Mouse (Mus musculus) splenic B cell, adult 2 months (primary cell): Measurements from ENCODE around the gene Npas3.

Experiments used
- DNase-seq: peaks from one replicate; pipeline ENCODE4 v3.0.0-alpha.2; 2011; ENCODE audit warnings: low read depth, low spot score
- H3K27me3 ChIP-seq: 2 replicates; pipeline ENCODE4 v1.6.1; 2012; ENCODE audit warnings: mild to moderate bottlenecking, low read length, moderate library complexity, mixed read lengths; ENCODE audit not compliant: control insufficient read depth, poor library complexity, insufficient read depth, severe bottlenecking
- H3K36me3 ChIP-seq: 2 replicates; pipeline ENCODE4 v1.6.1; 2012; ENCODE audit warnings: mild to moderate bottlenecking, low read length, moderate library complexity, mixed read lengths; ENCODE audit not compliant: control insufficient read depth, poor library complexity, insufficient read depth, severe bottlenecking

Gene Npas3

DNA sequence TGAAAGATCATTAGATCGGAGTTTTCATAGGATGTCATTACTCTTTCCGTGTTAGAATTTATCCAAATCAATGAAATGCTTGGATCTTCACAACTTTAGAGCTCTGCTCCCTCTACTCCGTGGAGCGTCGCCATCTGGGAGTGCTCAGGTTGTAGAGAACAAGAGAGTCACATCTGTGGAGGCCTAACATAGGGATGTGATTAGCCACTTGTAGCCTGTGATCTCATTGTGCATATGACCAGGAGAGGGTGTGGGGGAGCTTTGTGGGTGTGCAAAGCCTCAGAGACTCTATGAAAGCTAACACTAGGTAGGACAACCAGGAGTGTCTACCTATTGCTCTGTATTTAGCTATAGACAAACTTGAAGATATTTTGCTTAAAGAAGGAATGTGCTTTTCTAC lies 509.9 kb downstream of the Npas3 start:
- H3K27me3 ChIP-seq = no peaks in the 10 kb centered on the region; the same call in 1 of the 2 replicates
- DNase-seq = no peak
- H3K36me3 ChIP-seq = no peaks in the 10 kb centered on the region

DNA sequence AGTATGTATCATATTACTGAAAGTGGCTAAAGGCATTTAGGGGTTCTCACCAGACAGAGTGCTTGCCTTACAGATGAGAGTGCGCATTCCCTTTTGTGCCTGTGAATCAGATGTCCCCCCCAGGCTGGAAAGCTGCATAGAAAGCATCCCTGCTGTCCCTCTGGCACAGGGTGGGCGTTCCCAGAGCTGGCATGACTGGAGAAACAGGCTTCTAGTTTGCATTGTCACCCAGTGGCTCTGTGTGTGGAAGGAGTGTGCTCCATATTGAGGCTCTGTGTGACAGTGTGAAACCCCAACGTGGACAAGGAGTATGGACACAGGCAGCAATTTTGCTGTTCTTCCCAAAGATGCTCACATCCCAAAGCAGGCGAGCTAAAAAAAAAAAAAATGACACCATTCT lies 515.7 kb downstream of the Npas3 start:
- H3K36me3 ChIP-seq = no peaks in the 10 kb centered on the region

DNA sequence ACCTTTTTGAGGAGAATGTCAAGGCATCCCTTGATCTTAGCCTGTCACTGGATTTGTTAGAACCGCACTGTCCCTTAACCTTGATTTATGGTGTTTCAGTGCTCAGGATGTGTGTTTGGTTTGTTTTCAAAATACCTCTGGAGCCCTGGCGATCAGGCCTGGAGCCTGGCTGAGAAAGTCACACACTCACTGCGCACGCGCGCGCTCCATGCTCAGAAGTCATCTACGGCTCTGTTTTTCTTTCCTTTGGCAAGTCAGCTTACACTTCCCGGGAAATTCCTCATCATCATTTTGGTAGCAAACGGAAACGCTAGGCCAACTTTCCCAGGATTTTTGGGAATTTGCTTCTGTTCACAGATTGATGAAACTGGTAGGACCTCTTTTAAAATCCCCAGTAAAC lies 519.9 kb downstream of the Npas3 start:
- no peak for DNase-seq
- Histone ChIP-seq H3K36me3 (no peaks in the 10 kb centered on the region), H3K27me3 (no peaks in the 10 kb centered on the region)

More for the DNA sequence above, 515.7 kb downstream of the Npas3 start:
- no peaks in the 10 kb centered on the region for H3K27me3 ChIP-seq
- DNase-seq = no peak

DNA sequence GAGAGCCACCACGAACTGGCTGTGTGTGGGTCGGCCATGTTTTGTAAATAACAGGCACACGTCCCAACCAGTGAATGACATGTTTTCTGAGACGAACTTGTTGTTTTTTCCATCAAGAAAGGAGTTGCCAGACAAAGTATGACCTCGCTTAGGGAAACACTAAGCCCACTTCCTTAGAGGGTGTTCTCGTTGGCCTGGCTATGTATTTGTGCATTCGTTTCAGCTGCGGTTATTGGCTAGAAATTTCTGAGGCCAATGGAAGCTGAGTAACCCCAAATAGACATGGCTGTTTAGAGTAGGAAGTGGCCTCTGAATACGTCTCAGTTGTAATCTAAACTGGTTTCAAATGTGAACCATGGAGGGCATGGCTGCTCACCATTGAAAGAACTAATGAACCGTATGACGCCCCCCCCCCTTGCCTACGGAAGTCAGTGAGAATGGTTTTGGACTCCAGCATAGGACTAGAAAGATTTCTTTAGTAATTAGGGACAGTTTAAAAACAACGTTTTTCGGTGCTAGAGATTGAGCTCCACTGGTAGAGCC lies 523.0 kb downstream of the Npas3 start:
- no peak for DNase-seq
- H3K27me3 ChIP-seq = no peaks in the 10 kb centered on the region
- H3K36me3 ChIP-seq = no peaks in the 10 kb centered on the region

DNA sequence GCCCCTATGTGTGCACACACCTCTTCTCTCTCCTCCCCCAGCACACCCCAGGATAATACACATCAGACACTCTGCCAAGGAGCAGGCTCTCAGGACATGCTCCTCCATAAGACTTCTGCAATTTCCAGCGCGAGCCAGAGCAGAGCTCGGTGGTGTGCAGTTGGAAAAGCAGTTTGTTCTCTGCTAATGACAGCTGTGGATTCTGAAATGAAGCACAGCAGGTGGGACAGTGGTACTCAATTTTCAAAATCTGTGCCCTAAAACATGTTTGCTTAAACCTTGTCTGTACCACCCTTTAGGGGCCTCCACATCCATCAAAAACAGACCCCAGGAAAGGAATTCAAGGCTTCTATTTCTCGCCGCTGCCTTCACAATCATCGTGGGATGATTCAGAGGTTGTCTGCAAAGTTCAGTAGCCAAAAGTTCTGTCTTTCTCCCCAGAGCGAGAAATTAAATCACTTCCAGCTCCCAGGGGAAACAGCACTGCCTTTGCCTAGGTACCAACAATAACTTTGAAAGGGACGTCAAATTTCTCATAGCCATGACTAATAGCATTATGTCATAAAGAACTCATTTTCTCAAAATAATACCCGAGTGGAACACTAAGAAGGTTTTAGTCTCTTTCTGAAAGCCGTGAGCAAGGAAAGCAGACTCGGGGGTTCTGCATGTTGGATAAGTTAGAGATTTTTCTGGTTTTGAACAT lies 533.5 kb downstream of the Npas3 start:
- Histone ChIP-seq H3K27me3 (no peaks in the 10 kb centered on the region), H3K36me3 (no peaks in the 10 kb centered on the region)
- no peak for DNase-seq

DNA sequence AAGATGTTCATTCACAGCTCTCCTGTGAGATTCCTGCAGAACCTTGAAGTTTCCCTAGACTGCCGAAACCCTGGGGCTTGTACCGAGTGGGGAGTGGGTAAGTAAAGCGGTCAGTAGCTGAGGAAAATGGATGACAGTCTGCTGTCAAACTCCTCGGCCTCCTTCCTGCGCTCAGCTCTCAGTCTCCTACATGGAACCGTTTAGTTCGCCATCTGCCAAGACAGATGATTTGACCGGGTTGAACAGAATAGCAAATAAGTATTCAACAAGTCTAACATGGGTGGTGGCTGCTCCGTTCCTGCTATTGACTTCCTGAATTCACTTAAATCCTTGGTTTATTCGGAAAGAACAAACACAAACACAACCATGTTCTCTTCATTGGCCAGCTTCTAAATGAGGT lies 541.0 kb downstream of the Npas3 start:
- no peaks in the 10 kb centered on the region for H3K36me3 ChIP-seq
- no peaks in the 10 kb centered on the region for H3K27me3 ChIP-seq
- DNase-seq = no peak

DNA sequence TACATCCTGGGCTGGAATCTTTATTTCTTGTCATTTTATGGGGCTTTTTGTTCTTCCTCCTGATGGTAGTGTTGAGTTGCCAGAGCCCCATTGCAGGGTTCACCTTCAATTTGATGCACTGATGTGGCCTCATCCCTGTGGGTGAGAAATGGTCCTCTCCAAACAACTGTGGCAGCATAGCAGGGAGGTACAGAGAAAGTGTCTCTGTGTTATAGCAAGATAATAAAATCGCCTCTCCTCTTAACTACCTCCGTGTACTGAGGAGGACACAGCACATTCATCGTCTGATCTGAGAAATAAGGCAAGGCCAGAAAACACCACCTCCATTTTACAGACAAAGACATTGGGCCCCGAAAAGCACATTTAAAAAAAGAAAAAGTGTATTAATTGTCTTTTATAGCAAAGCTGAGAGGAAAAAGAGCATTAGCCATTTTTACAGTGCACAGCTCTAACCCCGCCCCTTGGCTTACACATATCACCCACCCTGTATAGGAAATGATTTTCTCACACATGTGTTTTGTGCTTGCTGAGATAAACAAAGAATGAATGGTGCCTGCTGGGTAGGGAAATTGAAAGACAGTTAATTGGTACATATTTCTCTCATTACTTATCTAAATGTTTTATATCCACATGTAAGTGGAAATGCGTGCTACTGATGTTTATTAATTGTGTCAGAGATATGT lies 546.4 kb downstream of the Npas3 start:
- DNase-seq = no peak
- no peaks in the 10 kb centered on the region for H3K36me3 ChIP-seq

DNA sequence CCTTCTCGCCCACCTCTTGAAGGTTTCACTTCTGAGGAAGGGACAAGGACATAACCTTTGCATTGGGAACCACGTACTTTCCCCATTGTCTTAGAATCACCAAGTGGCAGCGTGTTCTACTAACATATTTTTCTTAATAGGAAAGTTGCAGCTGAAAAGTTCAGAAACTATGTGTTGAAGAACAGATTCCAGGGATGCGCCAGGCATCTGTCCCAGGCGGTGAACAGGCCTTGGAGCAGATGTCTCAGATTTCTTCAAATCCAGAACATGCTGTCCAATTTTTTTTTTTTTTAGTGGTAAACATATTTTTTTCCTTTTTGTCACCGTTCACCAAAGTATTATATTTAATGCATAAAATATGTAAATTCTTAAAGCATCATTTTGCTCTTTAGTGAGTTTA lies 553.4 kb downstream of the Npas3 start:
- no peak for DNase-seq
- Histone ChIP-seq H3K27me3 (no peaks in the 10 kb centered on the region), H3K36me3 (no peaks in the 10 kb centered on the region)

More for the DNA sequence above, 546.4 kb downstream of the Npas3 start:
- H3K27me3 ChIP-seq = no peaks in the 10 kb centered on the region

DNA sequence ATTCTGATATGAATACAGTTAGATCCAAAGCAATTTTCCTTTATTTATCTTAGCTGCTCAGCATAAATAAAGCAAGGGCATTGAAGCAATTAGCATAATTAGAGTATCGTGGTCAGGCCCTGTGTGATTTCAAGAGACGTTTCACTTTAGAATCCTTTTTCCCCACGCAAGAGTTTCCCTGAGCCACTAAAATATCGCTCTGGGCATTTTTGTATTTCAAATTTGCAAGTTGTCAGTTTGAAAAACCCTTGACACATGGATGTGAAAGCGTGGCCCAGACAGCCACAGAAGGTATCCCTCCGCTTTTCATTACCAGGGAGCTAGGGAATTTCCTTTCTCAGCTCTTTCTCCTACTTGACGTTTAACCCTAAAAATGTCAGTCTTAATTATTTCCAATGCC lies 553.9 kb downstream of the Npas3 start:
- no peak for DNase-seq
- Histone ChIP-seq H3K36me3 (no peaks in the 10 kb centered on the region), H3K27me3 (no peaks in the 10 kb centered on the region)

DNA sequence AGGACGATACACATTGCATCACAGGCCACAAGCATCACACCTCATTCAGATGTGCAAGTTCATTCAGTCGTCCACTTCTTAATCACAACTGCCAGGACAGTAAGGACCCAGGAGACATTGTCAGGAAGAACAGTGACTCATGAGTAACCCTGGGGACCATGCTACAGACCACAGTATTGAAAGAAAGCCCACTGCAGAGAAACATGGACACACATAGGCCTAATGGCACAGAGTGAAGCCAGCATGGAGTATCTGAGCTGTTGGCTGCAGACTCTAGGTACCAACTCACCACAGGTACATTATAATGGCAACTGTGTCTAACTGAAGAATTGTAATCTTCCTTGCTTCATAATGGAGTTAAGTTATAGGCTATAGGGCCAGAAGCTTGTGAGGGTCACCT lies 561.6 kb downstream of the Npas3 start:
- Histone ChIP-seq H3K27me3 (no peaks in the 10 kb centered on the region), H3K36me3 (no peaks in the 10 kb centered on the region)
- no peak for DNase-seq

DNA sequence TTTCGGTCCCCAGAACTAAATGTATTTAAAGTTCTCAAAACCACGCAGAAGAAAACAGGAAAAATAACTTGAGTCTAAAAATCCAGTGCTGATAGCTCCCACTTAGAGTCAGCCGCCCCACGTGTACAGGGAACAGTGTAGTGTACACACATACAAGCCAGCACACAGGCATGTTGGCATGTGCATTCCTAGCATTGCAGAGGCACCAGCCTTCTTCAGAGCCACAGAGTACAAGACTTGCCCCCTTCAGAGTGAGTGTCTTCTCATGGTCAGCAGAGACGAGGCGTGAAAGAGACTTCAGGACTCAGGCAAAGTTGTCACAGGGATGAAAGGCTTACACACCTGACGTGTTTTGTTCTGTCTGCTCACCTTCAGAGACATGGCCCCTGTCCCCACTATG lies 565.8 kb downstream of the Npas3 start:
- no peaks in the 10 kb centered on the region for H3K36me3 ChIP-seq
- H3K27me3 ChIP-seq = no peaks in the 10 kb centered on the region
- DNase-seq = no peak

DNA sequence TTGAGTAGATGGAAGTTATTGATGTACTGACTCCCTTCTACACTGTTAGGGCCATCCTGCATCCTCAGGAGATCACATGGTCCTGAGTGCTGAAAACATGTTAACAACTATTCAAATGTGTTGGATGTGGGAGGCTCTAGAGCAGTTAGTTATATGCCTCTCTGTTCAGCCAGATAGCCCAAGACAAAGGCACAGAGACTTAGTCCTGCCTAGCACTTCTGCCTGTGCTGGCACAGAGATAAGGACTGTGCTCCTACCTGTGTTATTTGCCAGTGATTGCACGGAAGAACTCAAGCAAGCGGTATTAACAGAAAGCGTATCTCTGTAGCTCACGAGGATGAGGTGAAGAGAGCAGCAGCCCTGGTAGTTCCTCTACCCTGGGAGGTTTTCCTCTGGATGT lies 571.5 kb downstream of the Npas3 start:
- DNase-seq = no peak
- H3K27me3 ChIP-seq = no peaks in the 10 kb centered on the region
- H3K36me3 ChIP-seq = no peaks in the 10 kb centered on the region

DNA sequence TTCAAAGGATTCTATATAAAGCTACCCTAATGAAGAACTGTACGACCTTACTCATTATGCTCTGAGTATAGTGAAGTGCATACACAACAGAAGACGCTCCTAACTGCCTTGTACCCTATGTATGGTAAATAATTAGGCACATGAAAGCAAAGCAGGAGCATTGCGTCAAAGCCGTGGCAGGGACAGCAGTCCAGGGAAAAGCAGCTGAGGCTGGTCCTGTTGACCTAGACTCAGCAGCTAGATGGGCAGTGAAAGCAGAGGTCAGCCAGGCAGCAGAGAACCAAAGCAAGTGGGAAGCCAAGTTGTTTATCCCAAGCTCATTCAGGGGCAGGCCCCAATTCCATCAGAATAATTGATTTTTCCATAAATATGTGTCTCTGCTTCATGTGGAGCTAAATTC lies 574.4 kb downstream of the Npas3 start:
- H3K36me3 ChIP-seq = no peaks in the 10 kb centered on the region
- H3K27me3 ChIP-seq = no peaks in the 10 kb centered on the region
- DNase-seq = no peak

DNA sequence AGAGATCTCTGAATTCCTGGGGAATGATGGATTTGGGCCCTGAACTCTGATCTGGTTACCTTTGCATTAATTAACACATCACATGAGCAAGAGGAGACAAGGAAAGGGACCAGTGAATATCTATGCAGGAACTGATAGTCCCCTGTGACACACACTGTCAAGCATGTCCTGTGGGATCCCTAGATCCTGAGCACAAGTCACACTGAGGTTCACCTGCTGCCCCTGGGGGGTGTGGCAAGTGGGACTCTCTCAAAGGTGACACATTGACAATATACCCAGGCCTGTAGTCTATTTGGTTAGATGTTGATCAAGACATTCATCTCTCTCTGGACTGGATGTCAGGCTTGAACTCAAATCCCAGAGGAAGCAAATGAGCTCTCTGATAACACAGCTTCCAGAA lies 576.8 kb downstream of the Npas3 start:
- DNase-seq = no peak
- no peaks in the 10 kb centered on the region for H3K36me3 ChIP-seq

DNA sequence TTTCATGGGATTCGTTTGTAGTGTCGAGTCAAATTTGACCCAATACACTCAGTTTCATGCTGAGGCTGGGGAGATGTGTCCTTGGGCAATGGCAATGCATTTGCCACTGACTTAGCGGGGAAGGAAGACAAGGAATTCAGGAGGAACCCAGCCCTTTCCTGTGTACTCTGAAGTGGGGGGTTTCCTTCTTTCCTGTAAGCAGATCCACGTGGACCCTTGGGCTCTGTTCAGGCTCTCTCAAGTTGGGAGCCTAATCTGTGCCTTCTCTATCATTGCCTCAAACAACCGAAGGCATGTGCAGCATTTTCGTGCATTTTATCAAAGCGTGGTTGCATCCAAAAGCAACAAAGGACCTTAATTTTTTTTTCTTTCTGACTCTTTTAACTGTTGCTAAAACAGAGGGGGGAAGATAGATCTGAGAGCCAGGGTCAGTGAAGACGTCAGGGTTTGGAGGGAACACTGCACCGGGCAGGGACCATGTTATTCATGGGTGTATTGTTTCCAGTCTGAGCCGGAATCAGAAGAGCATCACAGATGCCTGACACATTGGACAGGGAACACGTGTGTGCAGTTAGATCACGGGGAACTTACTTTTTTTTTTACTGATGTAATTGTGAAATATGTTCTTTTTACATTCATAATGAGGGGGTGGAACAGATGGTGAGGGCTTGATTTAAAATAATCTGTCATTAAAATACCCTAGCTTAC lies 577.6 kb downstream of the Npas3 start:
- H3K27me3 ChIP-seq = no peaks in the 10 kb centered on the region
- DNase-seq = no peak
- no peaks in the 10 kb centered on the region for H3K36me3 ChIP-seq

More for the DNA sequence above, 576.8 kb downstream of the Npas3 start:
- no peaks in the 10 kb centered on the region for H3K27me3 ChIP-seq
